Mouse (Mus musculus): ENCODE data around the gene Hspa8. TPM values are rescaled to one million over a fixed set of nuclear protein-coding genes. Genes with fewer than 3 reads are reported as not detected.
"Not testable (repeated sequence)": the region's sequence is repeated elsewhere in the genome, so short reads cannot be mapped to it uniquely, and the experiment has no call there.

Hspa8 gene
- polyA plus RNA-seq, 1 experiment from 2014 or later = 3,187 TPM

- H3K36me3 ChIP-seq (ENCODE audit: insufficient read depth, low read length) = no peaks in the 10 kb centered on the region; the same call in 1 of the 2 replicates
- H3K4me2 ChIP-seq (replicated peaks; ENCODE audit: low read depth, low read length) = peak overlapping the region; percentile 17; the same call in 1 of the 2 replicates
- H3K9me3 ChIP-seq (ENCODE audit: low read length) = no peaks in the 10 kb centered on the region
- H3K4me3 ChIP-seq (ENCODE audit: low read length) = no peak overlapping the region
- no peaks in the 10 kb centered on the region for H3K27me3 ChIP-seq (ENCODE audit: insufficient read depth, low read length)
- H3K9ac ChIP-seq (replicated peaks; ENCODE audit: low read length) = peak overlapping the region; percentile 29; the same call in 1 of the 2 replicates
- peak overlapping the region; percentile 74 for H3K27ac ChIP-seq (ENCODE audit: low read length)
- 20% methylated on average over 13 of the region's 13 CpGs for WGBS
- peaks cover 28% of the 10 kb centered on the region for H3K4me1 ChIP-seq (ENCODE audit: insufficient read depth, low read length)
- peak; percentile 68; the same call in 1 of the 2 replicates for ATAC-seq (ENCODE audit: low FRiP score, low TSS enrichment)
These were observed 17.0 kb upstream of the Hspa8 start for GRCm38 (mm10) chr9:40783641-40784373.

- peak overlapping the region; percentile 17; the same call in 1 of the 2 replicates for H3K4me2 ChIP-seq (replicated peaks; ENCODE audit: low read depth, low read length)
These were observed 16.3 kb upstream of the Hspa8 start for GRCm38 (mm10) chr9:40784374-40784967.

GRCm38 (mm10) chr9:40785452-40785851 lies 15.3 kb upstream of the Hspa8 start:
- no peaks in the 10 kb centered on the region for H3K27me3 ChIP-seq (ENCODE audit: insufficient read depth, low read length)
- H3K4me2 ChIP-seq (replicated peaks; ENCODE audit: low read depth, low read length) = no peak overlapping the region
- H3K4me3 ChIP-seq (ENCODE audit: low read length) = no peak overlapping the region
- H3K4me1 ChIP-seq (ENCODE audit: insufficient read depth, low read length) = peaks cover 28% of the 10 kb centered on the region
- H3K9me3 ChIP-seq (ENCODE audit: low read length) = no peaks in the 10 kb centered on the region
- 75% methylated on average over 6 of the region's 6 CpGs for WGBS
- no peak for ATAC-seq (ENCODE audit: low FRiP score, low TSS enrichment)
- no peaks in the 10 kb centered on the region; the same call in 1 of the 2 replicates for H3K36me3 ChIP-seq (ENCODE audit: insufficient read depth, low read length)
- H3K27ac ChIP-seq (ENCODE audit: low read length) = no peak overlapping the region
- H3K9ac ChIP-seq (replicated peaks; ENCODE audit: low read length) = no peak overlapping the region

More at GRCm38 (mm10) chr9:40784374-40784967, 16.3 kb upstream of the Hspa8 start:
- WGBS = 10% methylated on average over 9 of the region's 9 CpGs
- Histone ChIP-seq H3K27me3 (ENCODE audit: insufficient read depth, low read length) (no peaks in the 10 kb centered on the region), H3K9ac (replicated peaks; ENCODE audit: low read length) (peak overlapping the region; percentile 35), H3K4me1 (ENCODE audit: insufficient read depth, low read length) (peaks cover 28% of the 10 kb centered on the region), H3K27ac (ENCODE audit: low read length) (peak overlapping the region; percentile 74), H3K9me3 (ENCODE audit: low read length) (no peaks in the 10 kb centered on the region), H3K4me3 (ENCODE audit: low read length) (no peak overlapping the region), H3K36me3 (ENCODE audit: insufficient read depth, low read length) (no peaks in the 10 kb centered on the region; the same call in 1 of the 2 replicates)
- no peak for ATAC-seq (ENCODE audit: low FRiP score, low TSS enrichment)

DNA sequence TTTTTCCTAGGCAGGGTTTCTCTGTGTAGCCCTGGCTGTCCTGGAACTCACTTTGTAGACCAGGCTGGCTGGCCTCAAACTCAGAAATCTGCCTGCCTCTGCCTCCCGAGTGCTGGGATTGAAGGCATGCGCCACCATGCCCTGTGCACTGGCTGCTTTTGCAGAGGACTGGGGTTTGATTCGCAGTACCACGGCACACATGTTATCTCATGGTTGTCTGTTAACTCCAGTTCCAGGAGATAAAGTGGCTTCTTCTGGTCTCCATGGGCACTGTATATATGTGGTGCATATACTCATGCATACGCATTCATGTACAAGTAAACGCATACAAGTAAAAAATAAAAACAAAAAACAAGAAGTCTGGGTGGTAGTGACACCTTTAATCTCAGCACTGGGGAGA lies 14.0 kb upstream of the Hspa8 start:
- H3K9me3 ChIP-seq (ENCODE audit: low read length); H3K4me3 ChIP-seq (ENCODE audit: low read length); ATAC-seq (ENCODE audit: low FRiP score, low TSS enrichment); H3K27ac ChIP-seq (ENCODE audit: low read length); H3K4me2 ChIP-seq (replicated peaks; ENCODE audit: low read depth, low read length); H3K9ac ChIP-seq (replicated peaks; ENCODE audit: low read length); H3K27me3 ChIP-seq (ENCODE audit: insufficient read depth, low read length); H3K36me3 ChIP-seq (ENCODE audit: insufficient read depth, low read length): not testable (repeated sequence)
- WGBS = 97% methylated on average over 6 of the region's 6 CpGs
- H3K4me1 ChIP-seq (ENCODE audit: insufficient read depth, low read length) = peaks cover 26% of the 10 kb centered on the region

- WGBS = 62% methylated on average over 6 of the region's 6 CpGs
- H3K9ac ChIP-seq (replicated peaks; ENCODE audit: low read length) = no peak overlapping the region
- no peaks in the 10 kb centered on the region for H3K9me3 ChIP-seq (ENCODE audit: low read length)
- H3K4me3 ChIP-seq (ENCODE audit: low read length) = no peak overlapping the region
- H3K36me3 ChIP-seq (ENCODE audit: insufficient read depth, low read length) = no peaks in the 10 kb centered on the region
- no peak for ATAC-seq (ENCODE audit: low FRiP score, low TSS enrichment)
- no peaks in the 10 kb centered on the region for H3K27me3 ChIP-seq (ENCODE audit: insufficient read depth, low read length)
- H3K4me2 ChIP-seq (replicated peaks; ENCODE audit: low read depth, low read length) = no peak overlapping the region
- no peak overlapping the region for H3K27ac ChIP-seq (ENCODE audit: low read length)
- peaks cover 7% of the 10 kb centered on the region; the same call in 1 of the 2 replicates for H3K4me1 ChIP-seq (ENCODE audit: insufficient read depth, low read length)
These were observed 8.7 kb upstream of the Hspa8 start for GRCm38 (mm10) chr9:40791864-40792633.

DNA sequence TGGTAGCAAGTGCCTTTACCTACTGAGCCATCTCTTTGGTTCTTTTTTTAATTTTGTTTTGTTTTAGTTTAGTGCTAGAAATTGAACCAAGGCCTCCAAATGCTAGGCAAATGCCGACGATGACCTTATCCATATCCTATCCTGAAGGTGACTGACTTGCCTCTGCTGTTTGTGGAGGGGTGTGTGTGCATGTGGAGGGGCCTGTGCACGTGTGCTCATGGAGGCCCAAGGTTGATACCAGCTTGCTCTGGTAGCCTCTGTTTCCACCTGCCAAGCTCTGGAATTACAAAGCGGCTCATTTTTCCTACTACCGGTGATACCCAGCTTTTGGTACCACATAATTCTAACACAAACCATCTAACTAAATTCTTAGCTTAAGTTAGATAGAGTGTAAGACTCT lies 7.2 kb upstream of the Hspa8 start:
- Histone ChIP-seq H3K27ac (ENCODE audit: low read length) (no peak overlapping the region), H3K9ac (replicated peaks; ENCODE audit: low read length) (no peak overlapping the region), H3K4me2 (replicated peaks; ENCODE audit: low read depth, low read length) (no peak overlapping the region), H3K36me3 (ENCODE audit: insufficient read depth, low read length) (no peaks in the 10 kb centered on the region), H3K27me3 (ENCODE audit: insufficient read depth, low read length) (no peaks in the 10 kb centered on the region), H3K4me3 (ENCODE audit: low read length) (no peak overlapping the region), H3K9me3 (ENCODE audit: low read length) (no peaks in the 10 kb centered on the region), H3K4me1 (ENCODE audit: insufficient read depth, low read length) (peaks cover 12% of the 10 kb centered on the region; the same call in 1 of the 2 replicates)
- ATAC-seq (ENCODE audit: low FRiP score, low TSS enrichment) = no peak
- WGBS = 96% methylated on average over 5 of the region's 5 CpGs

DNA sequence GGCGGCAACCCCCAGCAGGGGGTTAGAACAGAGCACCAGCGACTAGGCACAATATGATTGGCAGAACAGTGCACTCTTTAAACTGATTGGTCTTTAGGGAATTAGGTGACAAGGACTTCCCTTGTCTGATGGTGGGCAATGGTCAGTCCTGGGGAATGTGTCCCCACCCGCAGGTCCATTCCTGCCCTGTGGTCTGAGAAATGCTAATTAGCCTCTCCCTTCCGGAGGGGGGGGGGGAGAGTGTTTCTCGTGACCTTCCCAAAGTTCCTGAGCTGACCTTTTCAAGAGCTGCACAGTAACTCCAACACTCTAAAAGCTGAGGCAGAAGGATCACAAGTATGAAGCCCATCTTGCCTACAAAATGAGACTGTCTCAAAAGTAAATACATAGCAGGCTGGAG lies 6.5 kb upstream of the Hspa8 start:
- H3K4me3 ChIP-seq (ENCODE audit: low read length) = no peak overlapping the region
- peaks cover 19% of the 10 kb centered on the region for H3K4me1 ChIP-seq (ENCODE audit: insufficient read depth, low read length)
- no peaks in the 10 kb centered on the region for H3K36me3 ChIP-seq (ENCODE audit: insufficient read depth, low read length)
- no peak for ATAC-seq (ENCODE audit: low FRiP score, low TSS enrichment)
- 24% methylated on average over 5 of the region's 5 CpGs for WGBS
- no peaks in the 10 kb centered on the region for H3K9me3 ChIP-seq (ENCODE audit: low read length)
- H3K27ac ChIP-seq (ENCODE audit: low read length) = no peak overlapping the region
- H3K4me2 ChIP-seq (replicated peaks; ENCODE audit: low read depth, low read length) = no peak overlapping the region
- no peaks in the 10 kb centered on the region for H3K27me3 ChIP-seq (ENCODE audit: insufficient read depth, low read length)
- H3K9ac ChIP-seq (replicated peaks; ENCODE audit: low read length) = no peak overlapping the region

- ATAC-seq (ENCODE audit: low FRiP score, low TSS enrichment) = no peak
- Histone ChIP-seq H3K36me3 (ENCODE audit: insufficient read depth, low read length) (no peaks in the 10 kb centered on the region), H3K9me3 (ENCODE audit: low read length) (no peaks in the 10 kb centered on the region), H3K4me1 (ENCODE audit: insufficient read depth, low read length) (peaks cover 24% of the 10 kb centered on the region), H3K4me2 (replicated peaks; ENCODE audit: low read depth, low read length) (no peak overlapping the region), H3K27ac (ENCODE audit: low read length) (no peak overlapping the region), H3K9ac (replicated peaks; ENCODE audit: low read length) (no peak overlapping the region), H3K4me3 (ENCODE audit: low read length) (no peak overlapping the region), H3K27me3 (ENCODE audit: insufficient read depth, low read length) (no peaks in the 10 kb centered on the region)
- WGBS = 64% methylated on average over 5 of the region's 5 CpGs
These were observed 5.9 kb upstream of the Hspa8 start for GRCm38 (mm10) chr9:40794926-40795325.

DNA sequence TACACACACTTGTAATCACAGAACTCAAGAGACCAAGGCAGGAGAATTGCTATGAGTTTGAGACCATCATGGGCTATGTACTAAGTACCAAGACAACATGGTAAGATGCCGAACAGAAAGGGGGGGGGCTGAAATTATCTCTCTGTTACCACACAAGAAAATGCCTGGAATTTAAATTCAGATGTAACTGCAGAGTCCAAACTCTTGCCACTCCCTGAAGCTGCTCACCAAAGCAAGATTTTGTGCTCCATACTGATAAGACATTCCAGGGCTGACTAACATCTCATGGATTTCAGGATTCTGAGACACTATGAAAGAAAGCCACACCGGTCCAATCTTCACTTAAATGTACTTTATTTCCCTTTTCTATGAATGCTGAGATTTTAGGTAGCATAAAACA lies 5.2 kb upstream of the Hspa8 start:
- ATAC-seq (ENCODE audit: low FRiP score, low TSS enrichment) = no peak
- Histone ChIP-seq H3K27ac (ENCODE audit: low read length) (no peak overlapping the region), H3K36me3 (ENCODE audit: insufficient read depth, low read length) (no peaks in the 10 kb centered on the region), H3K4me1 (ENCODE audit: insufficient read depth, low read length) (peaks cover 24% of the 10 kb centered on the region), H3K27me3 (ENCODE audit: insufficient read depth, low read length) (no peaks in the 10 kb centered on the region), H3K4me3 (ENCODE audit: low read length) (no peak overlapping the region), H3K9ac (replicated peaks; ENCODE audit: low read length) (no peak overlapping the region), H3K9me3 (ENCODE audit: low read length) (no peaks in the 10 kb centered on the region), H3K4me2 (replicated peaks; ENCODE audit: low read depth, low read length) (no peak overlapping the region)
- 83% methylated on average over 2 of the region's 2 CpGs for WGBS
